Mouse (Mus musculus) gonadal fat pad, adult 2 months (tissue): Measurements from ENCODE around the gene Scyl1. TPM values are rescaled to one million over a fixed set of nuclear protein-coding genes. Genes with fewer than 3 reads are reported as not detected.
"Not testable (repeated sequence)": the region's sequence is repeated elsewhere in the genome, so short reads cannot be mapped to it uniquely, and the experiment has no call there.

ENCODE experiments used
- DNase-seq: peaks from one replicate; pipeline ENCODE4 v3.0.0-alpha.2; 2012; ENCODE audit warnings: low read depth
- polyA plus RNA-seq: library from polyadenylated mRNA; depleted of rRNA; stranded (reverse); fragments of >200 nt; gene quantifications from 2 replicates; pipeline ENCODE4 v1.2.3, GENCODE M21; 2012; rRNA removed

The Scyl1 gene
- polyA plus RNA-seq, result 155 TPM in 2 replicates

DNA sequence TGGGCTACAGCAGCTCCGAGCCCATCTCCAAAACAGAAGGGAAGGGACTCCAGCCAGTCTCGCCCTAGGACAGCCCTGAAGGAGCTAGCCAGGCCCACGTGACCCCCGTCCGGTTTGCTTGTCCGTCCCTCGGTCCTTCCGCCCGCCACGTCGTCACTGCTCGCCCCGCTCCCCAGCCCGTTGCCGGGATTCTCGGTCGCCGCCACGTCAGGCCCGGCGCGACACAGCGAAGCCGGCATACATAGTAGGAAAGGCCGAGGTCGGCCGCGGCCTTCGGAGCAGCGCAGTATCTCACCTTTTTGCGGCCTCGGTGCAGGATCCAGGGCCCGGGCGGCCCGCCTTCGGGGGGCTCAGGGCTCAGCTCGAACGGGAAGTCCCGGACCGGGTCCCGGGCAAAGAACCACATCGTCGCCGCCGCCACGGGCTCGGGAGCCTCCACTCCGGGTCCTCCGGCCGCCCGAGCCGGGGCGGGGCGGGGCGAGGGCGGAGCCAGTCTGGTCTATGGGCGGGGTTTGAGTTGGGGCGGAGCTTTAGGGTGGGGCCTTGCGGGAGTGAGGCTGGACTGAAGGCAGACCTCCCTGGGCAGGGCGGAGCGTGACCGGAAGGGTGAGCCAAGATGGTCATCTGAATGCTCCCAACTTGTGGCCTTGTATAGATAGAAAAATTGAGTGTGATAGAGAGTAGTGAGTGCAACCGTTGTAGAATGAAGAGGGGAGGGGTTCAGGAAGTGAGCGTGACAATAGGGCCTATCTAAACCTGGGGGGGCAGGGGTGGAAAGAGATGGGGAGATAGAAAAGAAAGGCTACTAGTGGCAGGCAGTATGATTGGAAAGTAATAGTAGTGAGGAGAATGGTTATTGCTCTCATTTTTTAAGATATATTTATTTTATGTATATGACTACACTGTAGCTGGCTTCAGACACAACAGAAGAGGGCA is at the start of gene Scyl1:
Gene Scyl1 (minus strand): TSS at position 495 of the 936 bp plus-strand sequence.
- no peak for DNase-seq

DNA sequence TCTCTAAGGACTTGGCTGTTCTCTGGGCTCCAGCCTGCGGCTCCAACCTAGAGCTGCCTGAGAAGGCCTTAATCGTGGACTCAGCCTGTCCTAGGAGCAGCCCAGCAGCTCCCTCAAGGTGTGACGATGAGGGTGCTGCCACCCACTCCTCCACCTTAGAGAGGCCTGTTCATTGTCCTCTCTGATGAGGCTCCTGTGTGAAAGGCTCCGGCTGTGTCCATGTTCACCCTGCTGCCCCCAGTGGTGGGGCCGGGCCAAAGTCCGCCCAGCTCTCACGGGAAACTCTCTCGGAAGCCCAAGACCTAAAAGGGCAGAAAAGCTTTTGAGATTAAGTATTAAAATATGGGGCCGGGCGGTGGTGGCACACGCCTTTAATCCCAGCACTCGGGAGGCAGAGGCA is 48.3 kb upstream of the Scyl1 start:
- DNase-seq, result no peak

DNA sequence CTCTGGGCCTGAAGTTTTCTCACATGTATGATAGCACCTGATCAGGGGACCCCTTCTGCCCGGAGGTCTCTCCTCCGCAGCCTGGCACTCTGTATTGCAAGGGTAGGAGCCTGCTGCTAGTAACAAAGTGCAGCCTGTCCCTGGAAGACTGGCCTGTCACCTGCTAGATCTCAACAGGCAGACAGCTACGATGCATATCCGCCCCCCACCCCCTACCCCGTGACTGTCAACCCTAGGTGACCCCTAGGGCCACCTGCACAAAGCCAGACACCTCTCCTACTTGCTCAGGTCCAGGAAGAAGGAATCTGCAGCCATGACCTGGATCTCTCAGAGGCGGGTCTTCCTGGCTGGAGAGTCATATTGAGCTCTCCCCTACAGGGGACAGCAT is 47.4 kb upstream of the Scyl1 start:
- no peak for DNase-seq

DNA sequence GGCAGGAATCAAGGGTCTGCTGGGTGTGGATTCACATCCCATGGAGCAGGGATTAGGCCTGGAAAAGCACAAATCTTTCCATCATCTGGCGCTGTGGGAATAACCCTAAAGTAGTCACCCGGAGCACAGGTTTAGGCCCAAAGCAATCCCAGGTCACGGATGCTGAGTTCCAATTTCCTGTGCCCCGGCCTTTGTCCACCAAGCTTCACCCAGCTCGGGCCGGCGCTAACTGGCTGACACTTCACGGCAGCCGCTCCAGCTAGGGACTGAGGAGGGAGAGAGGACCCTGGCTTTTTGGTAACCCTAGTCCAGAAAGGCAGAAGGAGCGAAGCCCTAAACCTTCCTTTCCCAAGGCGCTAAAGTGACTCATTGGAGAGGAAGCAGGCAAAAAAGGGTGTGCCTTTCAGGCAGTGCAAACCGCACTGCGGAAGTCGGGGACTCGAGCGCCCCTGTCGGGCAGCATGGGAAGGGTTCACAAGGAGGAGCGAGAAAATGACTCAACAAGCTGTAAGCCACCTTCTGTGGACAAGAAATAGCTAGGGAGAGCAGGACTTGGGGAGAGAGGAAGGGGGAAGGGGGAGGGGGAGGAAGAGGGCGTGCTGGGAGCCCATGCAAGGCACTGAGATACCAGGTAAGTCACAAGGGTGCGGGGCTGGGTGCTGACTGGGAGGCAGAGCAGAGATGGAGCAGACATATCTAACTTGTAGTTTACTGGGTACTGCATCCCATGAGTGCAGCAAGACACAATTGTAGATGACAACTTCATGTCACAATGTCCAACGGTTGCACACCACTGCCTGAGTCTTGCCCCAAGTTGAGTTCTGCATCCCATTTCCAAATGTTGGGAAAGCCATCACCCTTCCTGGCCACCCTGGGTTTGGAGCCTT is 46.7 kb upstream of the Scyl1 start:
- no peak for DNase-seq

DNA sequence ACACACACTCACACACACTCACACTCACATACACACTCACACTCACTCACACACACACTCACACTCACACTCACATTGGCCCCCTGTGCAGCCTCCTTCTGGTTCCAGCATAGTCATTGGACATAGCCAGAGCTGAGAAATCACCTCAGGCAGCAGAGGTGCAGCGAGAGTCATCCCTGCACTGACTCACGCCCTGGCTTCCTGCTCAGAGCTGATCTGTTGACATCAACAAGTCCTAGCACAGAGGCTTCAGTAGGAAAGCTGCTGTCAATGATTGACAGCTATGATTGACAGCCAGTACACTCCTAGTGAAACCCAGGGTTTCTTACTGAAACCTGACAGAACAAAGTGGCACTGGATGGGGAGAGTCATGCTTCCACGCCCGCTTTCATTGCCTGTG is 44.7 kb upstream of the Scyl1 start:
- no peak for DNase-seq

DNA sequence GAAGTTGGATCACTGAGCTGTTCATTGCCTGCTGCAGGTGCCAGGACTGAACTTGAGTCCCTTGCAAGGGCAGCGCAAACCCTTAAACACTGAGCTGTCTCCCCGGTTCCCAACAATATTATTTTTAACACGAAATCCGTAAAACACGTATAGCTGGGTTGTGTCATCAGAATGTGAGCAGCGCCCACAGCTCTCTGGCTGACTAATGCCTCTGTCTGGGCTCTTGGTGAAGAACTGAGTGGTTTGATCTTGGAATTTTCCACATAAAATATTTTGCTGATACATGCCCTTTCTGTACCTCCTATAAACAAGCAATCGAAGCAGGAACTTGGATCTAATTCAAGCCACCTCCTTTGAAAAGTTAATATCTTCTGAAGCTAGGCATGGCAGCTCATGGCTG is 43.8 kb upstream of the Scyl1 start:
- DNase-seq, result no peak

DNA sequence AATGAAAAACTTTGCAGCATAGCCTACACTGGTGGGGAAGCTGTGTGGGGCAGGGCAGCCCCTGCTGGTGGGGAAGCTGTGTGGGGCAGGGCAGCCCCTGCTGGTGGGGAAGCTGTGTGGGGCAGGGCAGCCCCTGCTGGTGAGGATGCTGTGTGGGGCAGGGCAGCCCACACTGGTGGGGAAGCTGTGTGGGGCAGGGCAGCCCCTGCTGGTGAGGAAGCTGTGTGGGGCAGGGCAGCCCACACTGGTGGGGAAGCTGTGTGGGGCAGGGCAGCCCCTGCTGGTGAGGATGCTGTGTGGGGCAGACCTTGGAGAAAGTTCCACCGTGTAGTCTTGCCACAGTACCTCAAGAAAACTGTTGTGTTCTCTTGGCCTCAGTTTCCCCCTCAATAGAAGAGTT is 42.8 kb upstream of the Scyl1 start:
- DNase-seq, result not testable (repeated sequence)

DNA sequence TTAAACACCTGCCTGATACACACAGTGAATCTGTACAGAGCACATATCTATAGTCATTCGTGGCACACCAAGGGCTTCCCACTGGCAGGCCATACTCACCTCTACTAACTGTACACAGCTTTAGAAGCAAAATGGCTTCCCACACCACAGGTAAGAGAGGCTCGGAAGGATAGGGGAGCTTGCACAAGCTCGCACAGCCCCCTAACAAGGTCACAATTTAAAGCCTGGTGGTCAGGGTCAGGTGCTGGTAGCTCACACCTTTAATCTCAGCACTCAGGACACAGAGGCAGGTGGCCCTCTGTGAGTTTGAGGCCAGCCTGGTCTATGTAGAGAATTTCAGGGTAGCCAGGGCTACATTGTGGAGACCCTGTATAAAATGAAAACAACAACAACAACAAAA is 42.3 kb upstream of the Scyl1 start:
- DNase-seq, result no peak

DNA sequence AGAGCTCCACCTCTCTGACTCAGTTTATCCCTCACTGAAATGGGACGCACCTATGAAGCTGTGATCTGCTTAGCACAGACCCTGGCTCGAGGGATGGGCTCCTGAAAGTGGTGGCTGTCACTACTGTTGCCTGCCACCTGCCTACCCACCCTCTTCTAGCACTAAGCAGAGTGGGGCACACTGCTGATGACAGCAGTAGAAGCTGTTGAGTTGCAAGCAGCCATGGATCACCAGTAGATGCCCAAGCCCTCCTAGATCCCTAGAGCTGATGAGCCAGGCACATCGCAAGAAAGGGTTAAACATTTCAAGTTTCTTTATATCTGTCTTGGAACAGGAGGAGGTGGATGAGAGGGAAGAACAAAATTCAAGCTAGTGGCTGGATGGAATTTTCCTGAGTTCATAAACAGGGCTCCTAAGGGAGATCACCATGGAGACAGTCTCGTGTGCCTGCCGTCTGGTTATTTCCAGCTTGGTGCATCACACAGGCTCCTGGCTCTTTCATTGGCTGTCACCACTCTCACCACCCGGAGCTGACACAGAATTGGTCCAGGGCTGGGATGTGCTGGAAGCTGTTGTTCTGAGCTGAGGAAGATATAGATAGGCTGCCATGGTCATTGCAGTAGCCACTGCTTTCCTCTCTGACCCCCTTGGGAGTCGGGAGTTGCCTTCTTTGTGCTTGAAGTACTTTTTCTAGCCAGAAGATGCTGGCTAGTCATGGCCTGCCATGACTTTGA is 40.7 kb upstream of the Scyl1 start:
- no peak for DNase-seq

DNA sequence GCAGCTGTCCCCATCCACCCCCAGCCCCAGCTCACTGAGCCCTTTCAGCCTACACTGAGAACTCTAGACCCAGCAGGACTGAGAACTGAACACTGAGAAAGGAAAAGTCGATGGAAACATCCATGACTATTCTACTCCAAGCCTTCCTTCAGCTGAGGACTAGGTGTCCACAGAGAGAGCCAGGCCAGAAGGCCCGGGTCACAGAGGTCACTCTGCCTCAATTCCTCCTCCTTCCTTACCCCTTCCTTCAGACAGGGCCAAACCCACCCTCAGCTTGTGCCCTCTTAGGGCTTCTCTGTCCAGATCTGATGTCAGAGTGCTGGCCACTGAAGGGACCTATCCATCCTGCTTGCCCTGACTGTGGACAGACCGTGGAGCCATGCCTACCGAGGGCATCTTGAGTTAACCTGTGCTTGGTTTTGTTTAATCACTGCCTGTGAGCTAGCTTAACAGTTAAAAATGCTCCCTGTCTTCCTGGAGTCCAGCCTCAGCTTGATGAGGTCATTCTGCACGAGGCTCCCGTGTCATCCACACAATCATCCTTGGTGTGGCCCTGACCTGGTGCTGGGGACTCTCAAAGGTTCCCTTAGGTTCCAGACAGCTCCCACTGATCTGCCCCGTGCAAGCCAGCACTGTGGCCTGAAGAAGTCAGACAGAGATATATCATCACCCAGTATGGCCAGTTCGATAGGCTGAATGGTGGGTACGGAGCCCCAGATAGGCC is 39.8 kb upstream of the Scyl1 start:
- DNase-seq, result no peak

DNA sequence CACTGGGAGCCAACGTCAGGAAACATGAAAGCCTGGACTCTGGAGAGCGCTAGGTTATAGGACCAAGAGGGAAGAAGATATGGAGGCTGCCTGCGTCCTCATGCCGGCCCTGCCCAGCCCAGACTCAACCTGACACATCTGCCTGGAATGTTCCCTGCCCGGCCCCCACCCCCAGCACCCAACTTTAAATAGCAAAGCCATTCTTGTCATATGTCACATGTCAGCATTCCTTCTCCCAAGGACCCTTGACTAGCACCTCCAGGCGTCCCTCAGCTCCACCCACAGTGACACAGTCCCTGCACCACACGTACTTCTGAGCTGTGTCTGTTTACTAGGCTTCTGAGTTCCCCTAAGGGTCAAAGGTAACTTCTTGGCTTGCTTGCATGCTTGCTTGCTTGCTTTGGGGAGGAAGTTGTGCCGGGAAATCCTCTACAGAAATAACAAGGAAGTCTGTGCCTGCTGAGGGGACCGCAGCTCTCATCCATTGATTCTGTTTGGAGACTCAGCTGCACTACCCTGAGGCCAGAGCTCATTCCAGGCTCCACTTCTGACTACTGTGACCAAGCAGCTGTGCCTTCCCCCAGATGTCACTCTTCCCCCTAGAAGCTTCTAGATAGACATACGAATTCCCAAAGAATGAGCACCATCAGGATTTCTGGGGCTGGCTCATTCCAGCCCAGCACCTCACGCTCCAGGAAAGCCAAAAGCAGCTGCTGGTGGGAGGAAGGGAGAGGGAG is 39.1 kb upstream of the Scyl1 start:
- DNase-seq, result no peak

DNA sequence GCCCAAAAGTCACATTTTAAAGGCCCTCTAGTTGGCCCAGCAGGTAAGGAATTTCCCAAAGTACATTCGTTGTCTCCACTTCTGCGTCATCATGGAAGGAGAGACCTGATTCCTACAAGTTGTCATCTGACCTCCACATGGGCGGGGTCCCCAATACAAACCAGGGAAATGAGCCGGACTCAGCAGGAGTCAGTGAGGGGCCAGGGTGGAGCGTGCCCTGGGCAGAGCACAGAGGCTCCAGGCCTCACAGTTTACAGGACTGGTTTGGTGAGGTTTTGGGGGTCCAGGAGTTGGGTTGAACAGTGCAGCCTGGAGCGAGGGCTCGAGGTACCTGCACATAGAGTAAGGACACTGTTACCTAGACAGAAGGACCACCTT is 38.5 kb upstream of the Scyl1 start:
- DNase-seq, result no peak

DNA sequence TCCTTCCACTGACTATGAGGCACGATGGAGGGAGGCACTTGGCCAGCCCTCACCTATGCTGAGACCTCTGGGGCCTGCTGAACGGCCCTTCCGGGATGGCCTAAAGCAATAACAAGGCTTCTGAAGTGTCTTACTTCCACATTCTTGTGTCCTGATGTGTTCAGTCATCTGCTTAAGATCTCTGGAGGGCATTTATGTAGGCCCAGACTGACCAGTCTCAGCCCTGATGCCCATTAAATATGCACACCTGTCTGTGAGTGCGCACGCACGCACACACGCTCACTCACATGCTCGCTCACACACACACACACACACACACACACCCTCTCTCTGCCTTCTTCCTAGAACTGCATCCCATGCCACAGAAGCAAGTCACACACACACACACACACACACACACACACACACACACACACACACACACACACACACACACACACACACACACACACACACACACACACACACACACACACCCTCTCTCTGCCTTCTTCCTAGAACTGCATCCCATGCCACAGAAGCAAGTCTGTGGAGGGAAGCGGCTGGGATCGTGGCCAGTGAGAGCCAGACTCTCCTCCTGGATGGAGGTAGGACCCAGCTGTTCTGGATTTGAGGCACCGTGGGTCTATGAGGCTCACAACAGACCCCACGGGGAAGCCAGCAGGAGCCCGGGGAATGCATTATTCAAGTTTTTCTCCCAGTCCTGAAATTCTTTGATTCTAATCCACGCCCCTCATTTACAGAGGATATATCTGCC is 37.9 kb upstream of the Scyl1 start:
- DNase-seq, result no peak

DNA sequence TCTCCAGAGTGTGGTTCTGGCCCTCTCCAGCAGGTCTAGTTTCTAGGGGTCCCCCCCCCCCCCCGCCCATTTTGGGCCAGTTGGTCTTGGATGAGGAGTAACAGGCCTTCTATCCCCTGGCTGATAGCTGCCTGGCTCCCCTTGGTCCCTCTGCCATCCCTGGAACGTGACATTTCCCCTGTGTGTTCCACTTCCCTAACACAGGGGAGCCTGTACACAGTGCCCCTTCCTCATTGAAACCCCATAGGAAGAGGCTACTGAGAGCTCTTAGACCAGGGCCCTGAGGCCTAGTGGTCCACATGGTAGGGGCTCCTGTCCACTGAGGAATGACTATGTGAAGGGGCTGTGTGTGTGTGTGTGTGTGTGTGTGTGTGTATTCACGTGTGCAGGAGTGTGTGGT is 36.5 kb upstream of the Scyl1 start:
- DNase-seq, result no peak

DNA sequence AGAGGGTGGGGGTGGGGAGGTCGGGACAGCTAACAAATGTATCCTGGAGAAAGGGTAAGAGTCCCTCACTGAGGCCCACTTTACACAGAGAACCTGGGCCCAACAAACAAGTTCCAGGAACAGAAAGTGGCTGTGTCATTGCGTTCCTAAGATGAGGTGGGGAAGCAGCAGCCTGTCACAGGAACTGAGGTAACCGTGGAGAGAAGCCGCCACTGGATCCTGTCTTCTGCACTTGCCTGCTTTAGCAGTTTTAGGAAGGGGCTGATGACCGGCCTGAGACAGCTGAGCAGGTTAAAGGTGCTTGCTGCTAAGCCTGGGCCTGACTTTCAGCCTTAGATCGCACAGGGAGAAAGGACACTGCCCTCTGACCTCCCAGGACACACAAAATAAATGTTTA is 35.6 kb upstream of the Scyl1 start:
- no peak for DNase-seq

DNA sequence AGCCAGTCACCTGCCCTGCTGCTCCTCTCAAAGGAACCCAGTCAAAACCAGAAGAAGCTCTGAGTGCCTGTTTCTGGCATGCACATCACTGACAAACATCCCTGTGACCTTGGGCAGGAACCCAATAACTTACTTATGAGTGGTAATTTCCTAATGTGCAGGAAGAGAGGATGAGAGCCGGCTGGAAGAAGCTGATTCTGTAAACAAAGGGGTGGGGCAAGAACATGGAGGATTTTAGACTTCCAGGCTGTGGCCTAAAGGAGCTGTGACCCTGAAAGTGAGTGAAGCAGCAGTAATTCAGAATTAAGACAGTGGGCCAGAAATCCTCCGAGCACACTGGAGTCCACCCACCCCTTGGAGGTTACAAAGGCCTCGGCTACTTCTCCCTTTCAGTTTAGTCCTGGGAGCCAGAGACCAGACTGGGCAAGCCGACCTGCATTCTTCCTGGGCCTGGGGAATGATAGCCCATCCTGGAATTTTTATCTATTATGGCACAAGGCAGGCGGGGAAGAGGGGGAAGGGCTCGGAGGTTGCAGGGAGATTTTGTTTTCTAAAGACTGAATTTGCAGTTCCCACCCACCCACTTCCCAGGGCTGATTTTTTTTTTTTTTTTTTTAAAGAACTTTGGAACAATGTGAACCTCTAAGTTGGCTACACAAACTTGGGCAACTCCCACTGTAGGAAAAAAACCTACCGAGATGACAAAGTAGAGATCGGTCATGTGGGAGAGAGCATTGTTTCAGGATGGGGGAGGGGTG is 35.0 kb upstream of the Scyl1 start:
- DNase-seq, result no peak

DNA sequence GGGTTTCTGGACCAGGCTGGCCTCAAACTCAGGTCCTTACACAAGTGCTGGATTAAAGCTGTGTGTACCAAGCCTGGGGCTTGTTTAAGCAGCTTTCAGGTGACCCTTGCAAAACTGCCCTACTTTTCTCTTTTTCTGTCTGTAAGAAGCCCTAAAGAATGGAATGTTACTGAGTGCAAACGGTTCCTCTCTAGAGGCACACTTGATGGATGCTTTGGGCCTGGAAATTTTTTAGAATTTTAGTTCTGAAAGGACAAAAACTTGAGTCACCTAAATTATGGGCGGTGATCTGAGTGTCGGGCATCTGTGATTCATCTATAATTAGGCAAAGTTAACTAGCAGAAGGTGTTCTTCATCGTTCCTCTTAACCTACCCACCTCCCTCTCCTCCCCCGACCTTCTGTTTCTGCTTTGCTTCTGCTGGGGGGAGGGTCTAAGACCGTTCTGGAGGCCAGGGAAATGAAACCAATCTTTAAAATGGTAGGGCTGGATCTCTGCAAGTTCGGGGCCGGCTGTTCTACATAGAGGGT is 33.2 kb upstream of the Scyl1 start:
- no peak for DNase-seq

DNA sequence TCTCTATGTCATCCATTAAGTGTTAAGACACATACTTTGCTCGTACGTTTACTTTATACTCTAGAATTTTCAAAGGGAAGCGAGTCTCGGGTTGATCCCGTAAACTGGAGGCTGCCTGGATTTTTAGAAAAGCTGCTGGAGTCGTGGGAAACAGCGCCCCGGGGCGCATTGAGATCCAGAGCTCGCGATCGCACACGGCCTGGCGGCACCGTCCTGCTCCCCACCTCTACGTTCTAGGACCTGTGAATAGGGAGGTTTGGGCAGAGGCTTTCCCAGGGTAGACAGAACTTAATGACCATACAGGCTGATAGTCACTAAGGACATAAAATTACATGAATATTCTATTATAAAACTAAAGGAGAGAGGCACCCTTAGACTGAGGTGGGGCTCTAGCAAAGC is 32.7 kb upstream of the Scyl1 start:
- no peak for DNase-seq
